Mouse (Mus musculus): ENCODE data around the gene Wnt5b. TPM values are rescaled to one million over a fixed set of nuclear protein-coding genes. Genes with fewer than 3 reads are reported as not detected.

The Wnt5b gene
- polyA plus RNA-seq, 1 experiment from 2014 or later = 5.5 TPM

Other genes starting within 250 kb of the Wnt5b start
- 0.04 and 0.18 TPM in 2 replicates for gene Lrtm2, start 213.6 kb downstream of the Wnt5b start, polyA plus RNA-seq (2015; fragmentation: Nextera tagmentation; extraction: Ambion mirVana)
- gene Adipor2, start 126.6 kb downstream of the Wnt5b start, polyA plus RNA-seq (2015; fragmentation: Nextera tagmentation; extraction: Ambion mirVana) = 43.4 and 46.4 TPM in 2 replicates
- 4.0 and 4.5 TPM in 2 replicates for gene Fbxl14, start 64.7 kb downstream of the Wnt5b start, polyA plus RNA-seq (2015; fragmentation: Nextera tagmentation; extraction: Ambion mirVana)

Measured in lung, embryonic 16.5 days (tissue).